Mouse (Mus musculus): ENCODE results near the gene Eng.

- TF ChIP-seq ZNF384 (IDR thresholded peaks at IDR 0.05; ENCODE audit: low read depth, low read length) = no peak
- TF ChIP-seq POLR2A (IDR thresholded peaks at IDR 0.05; ENCODE audit: low read depth, low read length) = no peak
- no peak for TF ChIP-seq CTCF (conservative IDR thresholded peaks at IDR 0.05 in 1 of 2, IDR thresholded peaks at IDR 0.05 in 1 of 2; ENCODE audit: low read depth in 2 of 2, low read length in 2 of 2)
- no peak for TF ChIP-seq MAFK (IDR thresholded peaks at IDR 0.05; ENCODE audit: insufficient replicate concordance, low read length)
- no peak for TF ChIP-seq MYC (IDR thresholded peaks at IDR 0.05; ENCODE audit: low read depth, low read length)
- no peak for TF ChIP-seq TBP (conservative IDR thresholded peaks at IDR 0.05; ENCODE audit: low read depth, low read length)
- no peak for TF ChIP-seq GABPA (IDR thresholded peaks at IDR 0.05; ENCODE audit: insufficient replicate concordance, low read depth, low read length)
- TF ChIP-seq HCFC1 (IDR thresholded peaks at IDR 0.05; ENCODE audit: low read depth, low read length) = no peak
- no peak for TF ChIP-seq MXI1 (IDR thresholded peaks at IDR 0.05; ENCODE audit: low read depth, low read length)
- TF ChIP-seq ELF1 (IDR thresholded peaks at IDR 0.05; ENCODE audit: low read depth, low read length) = no peak
- no peak for TF ChIP-seq RCOR1 (conservative IDR thresholded peaks at IDR 0.05; ENCODE audit: low read depth, low read length)
- no peak for TF ChIP-seq EP300 (IDR thresholded peaks at IDR 0.05; ENCODE audit: low read length)
- TF ChIP-seq JUND (conservative IDR thresholded peaks at IDR 0.05; ENCODE audit: low read depth, low read length) = no peak
These were observed 9.0 kb downstream of the Eng start for GRCm38 (mm10) chr2:32655394-32655744.
